In genomic region chr9:106449947-106450346, GRCm38 (mm10) we compare ENCODE assay signal across 10 mouse cellular contexts. TPM values are rescaled to one million over a fixed set of nuclear protein-coding genes. Genes with fewer than 3 reads are reported as not detected.
DNase-seq lines count a peak whose midpoint lies in the region; ATAC-seq and TF ChIP-seq lines count a peak whose summit lies in the region.
"Had no signal": no experiment of that assay in that cellular context is flagged by ENCODE, and none has a peak within 500 bp of the region (broad histone marks: within the 10 kb centered on the region; RNA-seq: fewer than 3 reads in every experiment).

No protein-coding gene starts in this region.

- TF ChIP-seq EP300 in heart, adult 2 months (IDR thresholded peaks at IDR 0.05; ENCODE audit: insufficient read depth, low read depth, low read length), result no peak
- TF ChIP-seq EP300 in liver, embryonic 14.5 days (IDR thresholded peaks at IDR 0.05; ENCODE audit: low read depth), result no peak

- no peaks in the 10 kb centered on the region for H3K27me3 ChIP-seq in heart, adult 2 months (ENCODE audit: control insufficient read depth, insufficient read depth, low read length)
- H3K27me3 ChIP-seq in kidney, postnatal 0 days (ENCODE audit: insufficient read depth, low read length), result no peaks in the 10 kb centered on the region
- H3K27me3 ChIP-seq in embryonic facial prominence, embryonic 14.5 days (replicated peaks; ENCODE audit: control insufficient read depth, insufficient read depth, low read length), result no peaks in the 10 kb centered on the region
- H3K27me3 ChIP-seq in liver, embryonic 14.5 days (ENCODE audit: control insufficient read depth, insufficient read depth, low read length), result peaks cover 12% of the 10 kb centered on the region

- H3K4me1 ChIP-seq in heart, adult 2 months (ENCODE audit: control insufficient read depth, insufficient read depth, low read length), result peaks cover 16% of the 10 kb centered on the region
- H3K4me1 ChIP-seq in kidney, postnatal 0 days (replicated peaks; ENCODE audit: insufficient read depth, low read length), result peaks cover 58% of the 10 kb centered on the region
- H3K4me1 ChIP-seq in embryonic facial prominence, embryonic 14.5 days (ENCODE audit: control insufficient read depth, insufficient read depth, low read length), result peaks cover 55% of the 10 kb centered on the region
- peaks cover 11 to 24% of the 10 kb centered on the region in 2 experiments for H3K4me1 ChIP-seq in liver, embryonic 14.5 days (replicated peaks; ENCODE audit: control insufficient read depth in 2 of 2, insufficient read depth in 2 of 2, low read length in 1 of 2)

- 84% methylated on average over 8 of the region's 8 CpGs for WGBS in heart, adult 2 months
- 84% methylated on average over 8 of the region's 8 CpGs for WGBS in kidney, postnatal 0 days
- WGBS in embryonic facial prominence, embryonic 14.5 days, result 82% methylated on average over 8 of the region's 8 CpGs
- 80% methylated on average over 8 of the region's 8 CpGs for WGBS in liver, embryonic 14.5 days (ENCODE audit: insufficient replicate concordance)

- DNase-seq in heart, adult 2 months, result no peak
- DNase-seq in heart, adult 18-20 months, result no peak
- no peak for DNase-seq in kidney, postnatal 0 days (ENCODE audit: low spot score)
- DNase-seq in kidney, postnatal 14 days, result no peak
- no peak for DNase-seq in embryonic facial prominence, embryonic 14.5 days (ENCODE audit: low spot score)
- DNase-seq in liver, embryonic 14.5 days (ENCODE audit: low read depth in 3 of 3, low spot score in 3 of 3), result no peak
- DNase-seq in right cerebral cortex, postnatal 10 days (ENCODE audit: low spot score in 2 of 2), result no peak
- DNase-seq in thymus, postnatal 10 days (ENCODE audit: low spot score in 2 of 2), result no peak

- TF ChIP-seq POLR2A in heart, adult 2 months (IDR thresholded peaks at IDR 0.05; ENCODE audit: insufficient read depth, low read depth, low read length), result no peak

- no peaks in the 10 kb centered on the region for H3K79me2 ChIP-seq in heart, adult 2 months (replicated peaks; ENCODE audit: control insufficient read depth, insufficient read depth, low read length)

- intact Hi-C loops in heart, adult 2 months (cut with DNase I), result no loop called here

- no peak for ATAC-seq in kidney, postnatal 0 days (replicated peaks; ENCODE audit: low FRiP score, low read depth)
- ATAC-seq in embryonic facial prominence, embryonic 14.5 days (ENCODE audit: low read depth), result no peak
- no peak for ATAC-seq in liver, embryonic 14.5 days (ENCODE audit: insufficient read depth)

- H3K36me3 ChIP-seq in heart, adult 2 months (ENCODE audit: control insufficient read depth, insufficient read depth, low read length), result no peaks in the 10 kb centered on the region
- H3K36me3 ChIP-seq in kidney, postnatal 0 days (ENCODE audit: insufficient read depth, low read length), result no peaks in the 10 kb centered on the region
- H3K36me3 ChIP-seq in embryonic facial prominence, embryonic 14.5 days (ENCODE audit: control insufficient read depth, insufficient read depth, low read length), result no peaks in the 10 kb centered on the region
- no peaks in the 10 kb centered on the region for H3K36me3 ChIP-seq in liver, embryonic 14.5 days (replicated peaks; ENCODE audit: control insufficient read depth, insufficient read depth, low read depth)

- no peaks in the 10 kb centered on the region for H3K9me3 ChIP-seq in kidney, postnatal 0 days (replicated peaks; ENCODE audit: low read length)
- H3K9me3 ChIP-seq in embryonic facial prominence, embryonic 14.5 days (ENCODE audit: control insufficient read depth, low read length), result no peaks in the 10 kb centered on the region
- H3K9me3 ChIP-seq in liver, embryonic 14.5 days (ENCODE audit: control insufficient read depth, low read length), result no peaks in the 10 kb centered on the region

- no peak for TF ChIP-seq CTCF in heart, adult 2 months (IDR thresholded peaks at IDR 0.05)
- TF ChIP-seq CTCF in kidney, postnatal 0 days (IDR thresholded peaks at IDR 0.05; ENCODE audit: low read depth), result no peak
- TF ChIP-seq CTCF in liver, embryonic 14.5 days (IDR thresholded peaks at IDR 0.05; ENCODE audit: low read depth), result no peak

- H3K9ac ChIP-seq in heart, adult 2 months (ENCODE audit: low read depth, low read length), result no peak overlapping the region
- no peak overlapping the region for H3K9ac ChIP-seq in kidney, postnatal 0 days (ENCODE audit: low read depth, low read length)
- peak overlapping the region; percentile 12; the same call in 1 of the 2 replicates for H3K9ac ChIP-seq in embryonic facial prominence, embryonic 14.5 days (ENCODE audit: low read depth, low read length)
- no peak overlapping the region for H3K9ac ChIP-seq in liver, embryonic 14.5 days (replicated peaks)

- H3K27ac ChIP-seq in heart, adult 2 months, result peak overlapping the region; percentile 33; the same call in 1 of the 2 replicates
- H3K27ac ChIP-seq in kidney, postnatal 0 days, result peak overlapping the region; percentile 38; the same call in 1 of the 2 replicates
- H3K27ac ChIP-seq in embryonic facial prominence, embryonic 14.5 days (replicated peaks; ENCODE audit: low read depth, low read length), result peak overlapping the region; percentile 56
- H3K27ac ChIP-seq in liver, embryonic 14.5 days, result no peak overlapping the region

- no peak overlapping the region for H3K4me3 ChIP-seq in heart, adult 2 months
- H3K4me3 ChIP-seq in kidney, postnatal 0 days (replicated peaks; ENCODE audit: low read depth, low read length), result no peak overlapping the region
- H3K4me3 ChIP-seq in embryonic facial prominence, embryonic 14.5 days (ENCODE audit: low read depth, low read length), result no peak overlapping the region
- H3K4me3 ChIP-seq in liver, embryonic 14.5 days (ENCODE audit: insufficient read depth in 1 of 2, low read depth in 2 of 2, low read length in 2 of 2), result no peak overlapping the region

- H3K4me2 ChIP-seq in kidney, postnatal 0 days (ENCODE audit: low read length), result peak overlapping the region; percentile 23; the same call in 1 of the 2 replicates
- H3K4me2 ChIP-seq in embryonic facial prominence, embryonic 14.5 days (ENCODE audit: low read depth, low read length), result peak overlapping the region; percentile 31
- H3K4me2 ChIP-seq in liver, embryonic 14.5 days (ENCODE audit: low read depth), result peak overlapping the region; percentile 3; the same call in 1 of the 2 replicates

RNA-seq across cellular contexts. Expression of gene Abhd14a, which starts 2.5 kb away (rescaled TPM):
- total RNA-seq in heart, adult 2 months (2021), result 10 to 100 TPM; 18.7 to 21.8 TPM
- 33.2 and 43.0 TPM in 2 replicates for polyA plus RNA-seq in heart, adult 2 months (2012; rRNA removed)
- 10 to 100 TPM; 19.0 to 19.6 TPM for total RNA-seq in heart, adult 18-20 months (2021)
- polyA plus RNA-seq in kidney, postnatal 0 days (2015; fragmentation: Nextera tagmentation; extraction: Ambion mirVana), result 57.0 and 60.8 TPM in 2 replicates
- polyA plus RNA-seq in embryonic facial prominence, embryonic 14.5 days (2014; fragmentation: Nextera tagmentation; extraction: Ambion mirVana), result 60.9 and 66.1 TPM in 2 replicates
- polyA plus RNA-seq in liver, embryonic 14.5 days (2012; rRNA removed), result 14.4 and 16.4 TPM in 2 replicates
- polyA plus RNA-seq in liver, embryonic 14.5 days (2014; fragmentation: Nextera tagmentation; extraction: Ambion mirVana), result 14.3 and 16.3 TPM in 2 replicates

RNA-seq across cellular contexts. Expression of gene Abhd14b, which starts 2.7 kb away (rescaled TPM):
- total RNA-seq in heart, adult 2 months (2021), result 1 to 10 TPM; 6.6 to 6.8 TPM
- 27.8 and 34.8 TPM in 2 replicates for polyA plus RNA-seq in heart, adult 2 months (2012; rRNA removed)
- total RNA-seq in heart, adult 18-20 months (2021), result 1 to 10 TPM; 8.5 to 8.6 TPM
- 72.8 and 75.2 TPM in 2 replicates for polyA plus RNA-seq in kidney, postnatal 0 days (2015; fragmentation: Nextera tagmentation; extraction: Ambion mirVana)
- 21.5 and 30.3 TPM in 2 replicates for polyA plus RNA-seq in embryonic facial prominence, embryonic 14.5 days (2014; fragmentation: Nextera tagmentation; extraction: Ambion mirVana)
- polyA plus RNA-seq in liver, embryonic 14.5 days (2012; rRNA removed), result 17.3 and 23.7 TPM in 2 replicates
- polyA plus RNA-seq in liver, embryonic 14.5 days (2014; fragmentation: Nextera tagmentation; extraction: Ambion mirVana), result 24.9 and 25.2 TPM in 2 replicates

RNA-seq across cellular contexts. Expression of gene Pcbp4, which starts 3.1 kb away (rescaled TPM):
- total RNA-seq in heart, adult 2 months (2021), result 10 to 100 TPM; 70.0 to 74.6 TPM
- polyA plus RNA-seq in heart, adult 2 months (2012; rRNA removed), result 92.8 and 95.8 TPM in 2 replicates
- 10 to 100 TPM; 61.1 to 63.2 TPM for total RNA-seq in heart, adult 18-20 months (2021)
- polyA plus RNA-seq in kidney, postnatal 0 days (2015; fragmentation: Nextera tagmentation; extraction: Ambion mirVana), result 78.6 and 79.7 TPM in 2 replicates
- 90.2 and 101 TPM in 2 replicates for polyA plus RNA-seq in embryonic facial prominence, embryonic 14.5 days (2014; fragmentation: Nextera tagmentation; extraction: Ambion mirVana)
- polyA plus RNA-seq in liver, embryonic 14.5 days (2012; rRNA removed), result 11.3 and 18.3 TPM in 2 replicates
- 5.6 and 5.7 TPM in 2 replicates for polyA plus RNA-seq in liver, embryonic 14.5 days (2014; fragmentation: Nextera tagmentation; extraction: Ambion mirVana)

RNA-seq across cellular contexts. Expression of gene Acy1, which starts 11.8 kb away (rescaled TPM):
- total RNA-seq in heart, adult 2 months (2021), result 10 to 100 TPM; 20.1 to 26.7 TPM
- polyA plus RNA-seq in heart, adult 2 months (2012; rRNA removed), result 12.0 and 12.5 TPM in 2 replicates
- total RNA-seq in heart, adult 18-20 months (2021), result 10 to 100 TPM; 26.1 to 26.8 TPM
- 62.9 and 67.0 TPM in 2 replicates for polyA plus RNA-seq in kidney, postnatal 0 days (2015; fragmentation: Nextera tagmentation; extraction: Ambion mirVana)
- polyA plus RNA-seq in embryonic facial prominence, embryonic 14.5 days (2014; fragmentation: Nextera tagmentation; extraction: Ambion mirVana), result 37.9 and 45.1 TPM in 2 replicates
- 13.6 and 19.5 TPM in 2 replicates for polyA plus RNA-seq in liver, embryonic 14.5 days (2012; rRNA removed)
- polyA plus RNA-seq in liver, embryonic 14.5 days (2014; fragmentation: Nextera tagmentation; extraction: Ambion mirVana), result 26.7 and 26.8 TPM in 2 replicates

RNA-seq across cellular contexts. Expression of gene Gpr62, which starts 15.8 kb away (rescaled TPM):
- not detected for total RNA-seq in heart, adult 2 months (2021)
- polyA plus RNA-seq in heart, adult 2 months (2012; rRNA removed), result 0.12 TPM in 1 of 2 replicates, not detected in the other
- not detected for total RNA-seq in heart, adult 18-20 months (2021)
- polyA plus RNA-seq in kidney, postnatal 0 days (2015; fragmentation: Nextera tagmentation; extraction: Ambion mirVana), result 0.52 and 0.91 TPM in 2 replicates
- 0.36 and 0.60 TPM in 2 replicates for polyA plus RNA-seq in embryonic facial prominence, embryonic 14.5 days (2014; fragmentation: Nextera tagmentation; extraction: Ambion mirVana)
- polyA plus RNA-seq in liver, embryonic 14.5 days (2012; rRNA removed), result not detected in 2 replicates
- polyA plus RNA-seq in liver, embryonic 14.5 days (2014; fragmentation: Nextera tagmentation; extraction: Ambion mirVana), result not detected in 2 replicates
- total RNA-seq: megakaryocyte progenitor cell, adult 5-6 weeks; neutrophil, adult 5-6 weeks had no signal
